Mouse (Mus musculus) adrenal gland (tissue): ENCODE measurements at regions not wholly inside any gene's neighbourhood (a gene's known extent, or its start where the extent isn't known, plus 50 kb on each side); places are given as distances from the start of the nearest gene placed in this dataset.

Experiments used
- intact Hi-C: fragments of 180-260 bp; cut with DNase I; formaldehyde crosslinking; loops from one replicate; pipeline ENCODE4 v1.15.1; 2025

- intact Hi-C loops: no loop called here
These were observed 338.8 kb upstream of the 5930422O12Rik start for GRCm38 (mm10) chr8:33089731-33090130.

GRCm38 (mm10) chr8:33108914-33109313 lies 319.6 kb upstream of the 5930422O12Rik start:
- intact Hi-C loops: no loop called here

GRCm38 (mm10) chr8:33115271-33116236 lies 313.0 kb upstream of the 5930422O12Rik start:
- intact Hi-C loops: no loop called here

- intact Hi-C loops: no loop called here
These were observed 305.4 kb upstream of the 5930422O12Rik start for GRCm38 (mm10) chr8:33123061-33123587.

GRCm38 (mm10) chr8:33126981-33127380 lies 301.5 kb upstream of the 5930422O12Rik start:
- intact Hi-C loops: no loop called here

- intact Hi-C loops: no loop called here
These were observed 289.6 kb upstream of the 5930422O12Rik start for GRCm38 (mm10) chr8:33138874-33139273.

- intact Hi-C loops: no loop called here
These were observed 288.7 kb upstream of the 5930422O12Rik start for GRCm38 (mm10) chr8:33139850-33140249.

- intact Hi-C loops: no loop called here
These were observed 250.9 kb upstream of the 5930422O12Rik start for GRCm38 (mm10) chr8:33177642-33178041.

- intact Hi-C loops: no loop called here
These were observed 245.5 kb upstream of the 5930422O12Rik start for GRCm38 (mm10) chr8:33183029-33183428.
